Mouse (Mus musculus) left cerebral cortex, adult 8-10 months (tissue): ENCODE data around the gene Fam160a1. TPM values are rescaled to one million over a fixed set of nuclear protein-coding genes. Genes with fewer than 3 reads are reported as not detected.

ENCODE experiments used
- DNase-seq, 2 experiments: peaks; one replicate each; pipeline ENCODE4 v3.0.0; 2022; ENCODE audit warnings: low spot score in 2 of 2
- total RNA-seq, 4 experiments: library from RNA; stranded (reverse); gene quantifications; 2 replicates each; pipeline ENCODE4 v1.2.4; 2022

Gene Fam160a1
- total RNA-seq, 4 experiments from 2014 or later, result 3.4 to 5.0 (median 3.9) TPM

- DNase-seq, result no peak
These were observed 182.5 kb downstream of the Fam160a1 start for GRCm38 (mm10) chr3:85634389-85635125.

DNA sequence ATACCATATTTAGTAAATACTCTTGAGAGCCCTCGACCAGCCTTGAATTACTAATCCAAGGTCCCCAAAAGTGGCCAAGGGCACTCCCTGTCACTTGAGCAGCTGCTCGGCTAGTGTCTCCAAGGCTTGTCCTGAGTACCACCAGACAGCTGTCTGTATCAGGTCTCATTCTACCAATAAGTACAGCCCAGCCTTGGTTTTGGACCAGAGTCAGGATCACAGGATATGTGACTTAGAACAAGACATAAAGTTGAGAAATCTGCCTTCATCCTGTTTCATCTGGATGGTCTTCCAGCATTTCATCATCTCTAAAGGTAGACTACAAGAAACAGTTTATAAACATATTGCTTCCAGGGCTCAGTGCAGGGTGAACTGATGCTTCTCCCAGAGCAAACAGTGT is 183.4 kb downstream of the Fam160a1 start:
- DNase-seq, result no peak

DNA sequence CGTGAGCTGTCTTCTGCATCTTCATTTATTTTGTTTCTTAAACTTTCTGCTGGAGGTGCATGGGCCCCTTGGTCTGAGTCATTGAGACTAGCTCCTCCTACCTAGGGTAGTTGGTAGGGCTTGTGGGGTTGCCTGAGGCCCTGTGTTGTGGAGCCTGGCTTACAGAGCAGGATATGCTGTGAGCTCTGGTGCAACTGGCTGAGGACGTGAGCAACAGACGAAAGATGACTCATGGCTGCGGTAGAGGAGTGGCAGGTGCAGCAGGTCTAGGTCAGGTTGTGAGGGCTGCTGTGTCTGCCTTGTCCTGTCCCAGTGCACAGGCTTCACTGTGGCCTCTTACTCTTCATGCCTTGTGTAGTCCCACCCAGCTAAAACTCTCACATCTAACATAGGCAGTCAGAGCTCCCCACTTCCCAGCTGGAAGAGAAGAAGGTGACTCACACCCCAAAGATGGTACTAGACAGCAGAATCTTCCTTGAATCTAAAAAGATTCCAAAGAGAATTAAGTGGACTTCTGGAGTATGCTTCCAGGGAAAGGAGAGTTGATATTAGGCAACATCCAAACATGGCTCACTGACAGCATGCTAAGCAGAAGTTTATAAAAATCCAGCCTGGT is 187.1 kb downstream of the Fam160a1 start:
- no peak for DNase-seq

DNA sequence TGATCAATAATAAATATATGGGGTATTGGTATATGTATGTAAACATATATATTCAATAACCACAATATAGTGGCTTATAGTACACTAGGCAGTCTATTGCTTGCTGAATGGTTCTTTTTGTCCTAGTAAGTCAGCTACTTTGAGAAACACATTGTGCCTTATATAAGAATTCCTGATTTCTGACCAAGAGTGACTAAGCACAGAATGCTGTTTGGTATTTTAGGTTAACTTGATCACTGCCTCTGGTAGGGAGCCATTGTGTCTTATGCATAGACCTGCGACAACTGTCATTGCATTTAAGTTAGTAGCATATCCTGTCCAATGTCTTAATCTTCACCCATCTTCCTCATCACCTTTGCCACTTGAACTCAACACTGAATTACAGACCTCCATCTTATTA is 197.3 kb downstream of the Fam160a1 start:
- no peak for DNase-seq

DNA sequence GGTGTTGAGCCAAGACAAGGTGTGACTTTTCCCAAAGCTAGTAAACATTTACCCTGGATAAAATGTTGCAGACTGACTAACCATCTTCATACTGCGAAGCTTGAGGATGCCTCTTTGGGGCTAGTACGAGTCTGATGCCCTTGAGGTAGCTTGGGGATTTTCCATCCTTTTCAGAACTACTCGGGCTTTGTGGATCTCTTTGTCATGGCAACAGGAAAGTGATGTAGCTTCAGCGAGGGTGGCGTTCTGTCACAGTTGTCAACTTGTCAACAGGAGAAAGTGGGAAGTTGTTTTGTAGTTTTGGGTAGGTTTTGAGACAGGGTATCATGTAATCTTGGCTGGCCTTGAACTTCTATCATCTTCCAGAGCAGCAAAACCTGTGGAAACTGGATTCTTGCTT is 197.7 kb downstream of the Fam160a1 start:
- DNase-seq, result no peak

- DNase-seq, result no peak
These were observed 198.2 kb downstream of the Fam160a1 start for GRCm38 (mm10) chr3:85618885-85619284.

DNA sequence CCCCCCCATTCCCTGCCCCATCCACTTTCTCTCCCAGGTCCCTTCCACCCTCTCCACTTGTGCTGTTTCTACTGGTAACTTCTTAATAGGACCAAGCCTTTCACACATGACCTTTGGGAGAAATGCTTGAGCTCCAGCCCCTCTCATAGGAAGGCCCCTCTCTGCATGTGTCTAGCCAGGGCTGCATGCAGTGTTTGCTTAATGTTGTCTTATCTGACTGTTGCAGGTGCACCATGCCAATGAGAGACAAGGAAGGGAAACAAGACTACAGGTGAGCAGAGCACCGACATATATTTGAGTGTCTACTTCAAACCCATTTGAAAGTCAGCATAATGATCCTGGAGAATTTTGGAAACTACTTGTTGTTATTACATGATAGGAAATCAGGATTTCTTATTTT is 200.7 kb downstream of the Fam160a1 start:
- DNase-seq, result no peak

Other genes starting within 250 kb of the Fam160a1 start
- gene Gatb, start 243.2 kb downstream of the Fam160a1 start, total RNA-seq, result 10 to 100 TPM; 19.2 to 30.9 (median 24.2) TPM
- gene Glt28d2, start 70.2 kb upstream of the Fam160a1 start, total RNA-seq, result under 1 TPM; 0.33 to 0.78 (median 0.53) TPM
- 1 to 10 TPM in 2 of 4 experiments, under 1 TPM in 1, not detected in 1; 0.50 to 4.0 (median 1.1) TPM for gene Gm37240, start 70.2 kb upstream of the Fam160a1 start, total RNA-seq
- 10 to 100 TPM; 14.6 to 19.9 (median 15.8) TPM for gene Sh3d19, start 153.8 kb upstream of the Fam160a1 start, total RNA-seq
- gene Prss48, start 185.2 kb upstream of the Fam160a1 start, total RNA-seq, result not detected